Mouse (Mus musculus): ENCODE measurements around the gene Phgdh. TPM values are rescaled to one million over a fixed set of nuclear protein-coding genes. Genes with fewer than 3 reads are reported as not detected.
"Not testable (repeated sequence)": the region's sequence is repeated elsewhere in the genome, so short reads cannot be mapped to it uniquely, and the experiment has no call there.

The Phgdh gene
- polyA plus RNA-seq (2014; fragmentation: Nextera tagmentation; extraction: Ambion mirVana), result 190 and 218 TPM in 2 replicates

DNA sequence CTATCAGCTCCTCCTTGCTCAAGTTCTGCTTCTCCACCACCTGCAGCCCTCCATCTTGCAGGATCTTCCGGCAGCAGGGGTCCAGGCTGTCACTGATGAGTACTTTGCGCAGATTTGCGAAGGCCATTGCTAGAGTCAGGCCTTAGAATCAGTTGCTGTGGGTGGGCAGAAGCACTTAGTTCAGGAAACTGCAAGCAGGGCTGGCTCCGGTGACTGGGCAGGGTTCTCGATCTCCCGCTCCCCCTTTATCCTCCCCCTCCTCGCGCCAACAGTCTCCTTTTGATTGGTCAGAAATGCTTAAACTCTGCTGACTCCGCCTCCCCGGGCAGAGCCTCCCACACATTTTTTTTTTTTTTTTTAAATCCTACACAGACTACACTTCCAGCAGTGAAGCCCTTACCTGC lies at the start of gene Phgdh:
Gene Phgdh (minus strand): TSS at position 285 of the 404 bp plus-strand sequence.
- DNase-seq (ENCODE audit: low spot score) (peak; percentile 96), ATAC-seq (ENCODE audit: low read depth) (peak; percentile 91)
- WGBS, result 0% methylated on average over 7 of the region's 10 CpGs
- Histone ChIP-seq H3K4me2 (ENCODE audit: low read depth, low read length) (peak within 1 kb of the TSS; percentile 78), H3K27ac (replicated peaks; ENCODE audit: low read depth, low read length) (peak within 1 kb of the TSS; percentile 82), H3K4me3 (ENCODE audit: low read depth, low read length) (peak within 1 kb of the TSS; percentile 52), H3K9ac (ENCODE audit: low read depth, low read length) (peak within 1 kb of the TSS; percentile 71), H3K4me1 (ENCODE audit: control insufficient read depth, insufficient read depth, low read length) (peaks cover 30% of the 10 kb centered on the region)
- not testable (repeated sequence) for H3K9me3 ChIP-seq (ENCODE audit: control insufficient read depth, low read length); H3K27me3 ChIP-seq (replicated peaks; ENCODE audit: control insufficient read depth, insufficient read depth, low read length); H3K36me3 ChIP-seq (ENCODE audit: control insufficient read depth, insufficient read depth, low read length)

DNA sequence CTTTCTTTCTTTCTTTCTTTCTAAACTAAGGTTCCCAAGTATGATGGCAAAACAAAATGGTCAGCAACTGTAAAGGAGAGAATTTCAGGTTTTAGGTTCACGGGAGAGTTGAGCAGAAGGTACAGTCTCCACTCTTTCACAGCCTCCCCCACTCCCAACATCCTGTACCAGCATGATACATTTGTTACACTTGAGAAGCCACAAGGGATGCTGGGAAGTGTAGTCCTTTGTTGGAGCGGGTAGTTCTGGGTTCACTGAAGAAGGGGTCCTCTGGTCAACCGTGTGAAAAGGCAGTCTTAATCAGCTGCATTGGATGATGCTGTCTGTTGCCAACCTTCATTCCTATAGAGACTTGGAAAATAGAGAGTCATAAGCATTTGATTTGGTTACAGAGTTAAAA lies 49.5 kb upstream of the Phgdh start:
- Histone ChIP-seq H3K9ac (ENCODE audit: low read depth, low read length) (no peak overlapping the region), H3K27ac (replicated peaks; ENCODE audit: low read depth, low read length) (no peak overlapping the region), H3K4me1 (ENCODE audit: control insufficient read depth, insufficient read depth, low read length) (no peaks in the 10 kb centered on the region), H3K36me3 (ENCODE audit: control insufficient read depth, insufficient read depth, low read length) (no peaks in the 10 kb centered on the region), H3K27me3 (replicated peaks; ENCODE audit: control insufficient read depth, insufficient read depth, low read length) (no peaks in the 10 kb centered on the region), H3K4me3 (ENCODE audit: low read depth, low read length) (no peak overlapping the region), H3K4me2 (ENCODE audit: low read depth, low read length) (no peak overlapping the region), H3K9me3 (ENCODE audit: control insufficient read depth, low read length) (no peaks in the 10 kb centered on the region)
- ATAC-seq (ENCODE audit: low read depth), result no peak
- DNase-seq (ENCODE audit: low spot score), result no peak
- WGBS, result 57% methylated on average over 3 of the region's 3 CpGs

- no peak for ATAC-seq (ENCODE audit: low read depth)
Measured at GRCm38 (mm10) chr3:98387756-98388155, 48.0 kb upstream of the Phgdh start.

DNA sequence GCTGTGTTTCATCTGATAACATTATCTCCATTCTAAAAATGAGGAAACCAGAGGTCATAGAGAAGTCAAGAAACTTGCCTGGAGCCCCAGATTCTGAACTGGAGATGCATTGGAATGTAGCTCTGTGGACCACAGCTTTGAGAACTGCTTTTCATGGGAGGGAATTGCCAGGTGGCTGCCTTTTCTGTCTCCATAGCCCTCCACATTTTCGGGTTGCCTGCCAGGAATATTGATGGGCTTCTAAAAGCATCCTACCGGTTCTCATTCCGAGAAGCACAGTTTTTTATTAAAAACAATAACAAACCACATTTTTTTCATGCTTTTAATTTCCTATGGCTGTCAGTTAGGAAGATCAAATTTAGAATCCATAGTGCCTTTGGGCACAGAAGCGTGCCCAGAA lies 47.3 kb upstream of the Phgdh start:
- no peak overlapping the region for H3K27ac ChIP-seq (replicated peaks; ENCODE audit: low read depth, low read length)
- H3K4me3 ChIP-seq (ENCODE audit: low read depth, low read length), result no peak overlapping the region
- H3K27me3 ChIP-seq (replicated peaks; ENCODE audit: control insufficient read depth, insufficient read depth, low read length), result no peaks in the 10 kb centered on the region
- 34% methylated on average over 4 of the region's 4 CpGs for WGBS
- H3K36me3 ChIP-seq (ENCODE audit: control insufficient read depth, insufficient read depth, low read length), result no peaks in the 10 kb centered on the region
- H3K9me3 ChIP-seq (ENCODE audit: control insufficient read depth, low read length), result no peaks in the 10 kb centered on the region
- H3K4me2 ChIP-seq (ENCODE audit: low read depth, low read length), result no peak overlapping the region
- DNase-seq (ENCODE audit: low spot score) (peak; percentile 39), ATAC-seq (ENCODE audit: low read depth) (no peak)
- peaks cover 6% of the 10 kb centered on the region for H3K4me1 ChIP-seq (ENCODE audit: control insufficient read depth, insufficient read depth, low read length)
- no peak overlapping the region for H3K9ac ChIP-seq (ENCODE audit: low read depth, low read length)

More at GRCm38 (mm10) chr3:98387756-98388155, 48.0 kb upstream of the Phgdh start:
- DNase-seq (ENCODE audit: low spot score), result no peak
- Histone ChIP-seq H3K4me3 (ENCODE audit: low read depth, low read length) (no peak overlapping the region), H3K27ac (replicated peaks; ENCODE audit: low read depth, low read length) (no peak overlapping the region), H3K9ac (ENCODE audit: low read depth, low read length) (no peak overlapping the region), H3K36me3 (ENCODE audit: control insufficient read depth, insufficient read depth, low read length) (no peaks in the 10 kb centered on the region), H3K27me3 (replicated peaks; ENCODE audit: control insufficient read depth, insufficient read depth, low read length) (no peaks in the 10 kb centered on the region), H3K4me1 (ENCODE audit: control insufficient read depth, insufficient read depth, low read length) (peaks cover 6% of the 10 kb centered on the region), H3K9me3 (ENCODE audit: control insufficient read depth, low read length) (no peaks in the 10 kb centered on the region), H3K4me2 (ENCODE audit: low read depth, low read length) (no peak overlapping the region)
- WGBS, result 81% methylated on average over 7 of the region's 7 CpGs

GRCm38 (mm10) chr3:98383024-98383790 lies 43.4 kb upstream of the Phgdh start:
- Histone ChIP-seq H3K4me3 (ENCODE audit: low read depth, low read length) (peak overlapping the region; percentile 92), H3K27ac (replicated peaks; ENCODE audit: low read depth, low read length) (no peak overlapping the region), H3K27me3 (replicated peaks; ENCODE audit: control insufficient read depth, insufficient read depth, low read length) (no peaks in the 10 kb centered on the region), H3K9me3 (ENCODE audit: control insufficient read depth, low read length) (no peaks in the 10 kb centered on the region), H3K4me1 (ENCODE audit: control insufficient read depth, insufficient read depth, low read length) (peaks cover 6% of the 10 kb centered on the region), H3K36me3 (ENCODE audit: control insufficient read depth, insufficient read depth, low read length) (no peaks in the 10 kb centered on the region), H3K4me2 (ENCODE audit: low read depth, low read length) (peak overlapping the region; percentile 95), H3K9ac (ENCODE audit: low read depth, low read length) (peak overlapping the region; percentile 89)
- 0 out of 2 replicates have a peak, but pooled peaks have one; percentile 8 for ATAC-seq (ENCODE audit: low read depth)
- WGBS, result 8% methylated on average over 19 of the region's 21 CpGs
- DNase-seq (ENCODE audit: low spot score), result peak; percentile 19

- peak; percentile 93 for ATAC-seq (ENCODE audit: low read depth)
- H3K4me3 ChIP-seq (ENCODE audit: low read depth, low read length), result peak within 1 kb of the TSS; percentile 92
- WGBS, result 0% methylated on average over 29 of the region's 42 CpGs
Measured at GRCm38 (mm10) chr3:98382246-98382939, 42.6 kb upstream of the Phgdh start, which contains the start of gene Zfp697. Zfp697 (plus strand) TSS chr3:98382461.

DNA sequence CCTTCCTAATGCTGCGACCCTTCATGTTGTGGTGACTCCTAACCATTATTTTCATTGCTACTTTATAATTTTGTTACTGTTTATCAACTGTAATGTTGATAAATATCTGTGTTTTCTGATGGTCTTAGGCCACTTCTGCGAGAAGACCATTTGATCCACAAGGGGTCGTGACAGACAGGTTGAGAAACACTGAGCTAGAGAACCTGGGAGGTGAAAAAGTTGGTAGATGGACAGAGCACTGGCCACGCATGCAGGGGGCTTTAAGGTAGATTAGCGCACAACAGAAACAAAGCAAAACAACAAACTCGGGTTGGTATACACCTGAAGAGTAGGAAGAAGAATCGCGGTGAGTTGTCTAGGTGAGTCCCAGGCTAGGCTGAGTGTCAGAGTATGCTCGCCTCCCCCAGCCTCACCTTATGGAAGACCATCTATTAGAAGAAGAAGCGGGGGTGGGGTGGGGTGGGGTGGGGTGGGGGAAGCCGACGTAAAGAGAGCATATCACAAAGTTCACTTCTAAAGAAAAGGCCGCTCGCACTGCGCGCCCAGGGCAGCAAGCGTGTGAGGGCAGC lies 42.0 kb upstream of the Phgdh start:
- DNase-seq (ENCODE audit: low spot score) (peak; percentile 49), ATAC-seq (ENCODE audit: low read depth) (no peak)
- Histone ChIP-seq H3K36me3 (ENCODE audit: control insufficient read depth, insufficient read depth, low read length) (no peaks in the 10 kb centered on the region), H3K4me1 (ENCODE audit: control insufficient read depth, insufficient read depth, low read length) (peaks cover 6% of the 10 kb centered on the region), H3K27ac (replicated peaks; ENCODE audit: low read depth, low read length) (no peak overlapping the region), H3K4me2 (ENCODE audit: low read depth, low read length) (peak overlapping the region; percentile 95), H3K4me3 (ENCODE audit: low read depth, low read length) (peak overlapping the region; percentile 92), H3K9me3 (ENCODE audit: control insufficient read depth, low read length) (no peaks in the 10 kb centered on the region), H3K27me3 (replicated peaks; ENCODE audit: control insufficient read depth, insufficient read depth, low read length) (no peaks in the 10 kb centered on the region), H3K9ac (ENCODE audit: low read depth, low read length) (peak overlapping the region; percentile 89)
- 7% methylated on average over 13 of the region's 17 CpGs for WGBS

More at GRCm38 (mm10) chr3:98382246-98382939, 42.6 kb upstream of the Phgdh start, which contains the start of gene Zfp697:
- Histone ChIP-seq H3K27me3 (replicated peaks; ENCODE audit: control insufficient read depth, insufficient read depth, low read length) (no peaks in the 10 kb centered on the region), H3K4me1 (ENCODE audit: control insufficient read depth, insufficient read depth, low read length) (peaks cover 6% of the 10 kb centered on the region), H3K4me2 (ENCODE audit: low read depth, low read length) (peak within 1 kb of the TSS; percentile 95), H3K9me3 (ENCODE audit: control insufficient read depth, low read length) (no peaks in the 10 kb centered on the region), H3K36me3 (ENCODE audit: control insufficient read depth, insufficient read depth, low read length) (no peaks in the 10 kb centered on the region), H3K9ac (ENCODE audit: low read depth, low read length) (peak within 1 kb of the TSS; percentile 89), H3K27ac (replicated peaks; ENCODE audit: low read depth, low read length) (peak within 1 kb of the TSS; percentile 65; the same call in 1 of the 2 replicates)
- peak; percentile 90 for DNase-seq (ENCODE audit: low spot score)

DNA sequence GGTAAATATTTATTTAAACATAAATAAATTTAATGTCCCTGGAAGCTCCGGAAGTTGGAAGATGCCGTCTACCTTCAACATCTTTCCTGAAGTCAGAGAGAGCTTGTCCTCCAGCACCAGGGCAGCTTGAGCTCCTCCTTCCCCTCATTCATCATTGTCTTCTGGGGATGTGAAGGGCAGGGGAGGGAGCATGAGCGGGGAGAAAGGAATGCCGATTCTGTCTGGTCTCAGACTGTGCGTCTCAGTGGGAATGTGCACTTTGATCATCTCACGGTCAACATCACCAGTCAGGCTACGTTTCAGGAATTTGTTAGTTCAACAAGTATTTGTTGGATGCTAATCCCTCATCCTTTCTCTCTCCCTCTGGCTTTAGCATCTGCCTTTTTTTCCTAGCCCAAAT lies 39.4 kb upstream of the Phgdh start:
- Histone ChIP-seq H3K9me3 (ENCODE audit: control insufficient read depth, low read length) (no peaks in the 10 kb centered on the region), H3K4me2 (ENCODE audit: low read depth, low read length) (no peak overlapping the region), H3K9ac (ENCODE audit: low read depth, low read length) (no peak overlapping the region), H3K27ac (replicated peaks; ENCODE audit: low read depth, low read length) (no peak overlapping the region), H3K36me3 (ENCODE audit: control insufficient read depth, insufficient read depth, low read length) (no peaks in the 10 kb centered on the region), H3K4me1 (ENCODE audit: control insufficient read depth, insufficient read depth, low read length) (peaks cover 6% of the 10 kb centered on the region), H3K27me3 (replicated peaks; ENCODE audit: control insufficient read depth, insufficient read depth, low read length) (no peaks in the 10 kb centered on the region), H3K4me3 (ENCODE audit: low read depth, low read length) (no peak overlapping the region)
- ATAC-seq (ENCODE audit: low read depth) (no peak), DNase-seq (ENCODE audit: low spot score) (no peak)
- 17% methylated on average over 7 of the region's 7 CpGs for WGBS

Measured in embryonic facial prominence, embryonic 14.5 days (tissue).